Mouse (Mus musculus) hindbrain, embryonic 11.5 days (tissue): ENCODE data around the gene Slc45a2. TPM values are rescaled to one million over a fixed set of nuclear protein-coding genes. Genes with fewer than 3 reads are reported as not detected.

Source experiments
- ATAC-seq: fragments of 200-750 bp; cut with Nextera tagmentation; 2 replicates; pipeline ENCODE4 v1.8.0; 2017; ENCODE audit warnings: mild to moderate bottlenecking, moderate TSS enrichment, moderate library complexity; ENCODE audit not compliant: low FRiP score
- DNase-seq: peaks from one replicate; pipeline ENCODE4 v3.0.0-alpha.2; 2015; ENCODE audit warnings: low spot score
- H3K27ac ChIP-seq: fragments of 300-500 bp; sonication (generic); 2 replicates; pipeline ENCODE4 v1.5.1; 2014; ENCODE audit warnings: mild to moderate bottlenecking, low read depth, low read length
- H3K27me3 ChIP-seq: fragments of 300-500 bp; sonication (generic); 2 replicates; pipeline ENCODE4 v1.6.1; 2014; ENCODE audit warnings: mild to moderate bottlenecking, low read length, moderate library complexity, mixed read lengths; ENCODE audit not compliant: control insufficient read depth, insufficient read depth
- H3K36me3 ChIP-seq: fragments of 300-500 bp; sonication (generic); 2 replicates; pipeline ENCODE4 v1.6.1; 2014; ENCODE audit warnings: mild to moderate bottlenecking, low read length, moderate library complexity, mixed read lengths; ENCODE audit not compliant: control insufficient read depth, insufficient read depth
- H3K4me1 ChIP-seq: fragments of 300-500 bp; sonication (generic); replicated peaks from 2 replicates; pipeline ENCODE4 v1.6.1; 2014; ENCODE audit warnings: low read length, mixed read lengths; ENCODE audit not compliant: control insufficient read depth, insufficient read depth
- H3K4me2 ChIP-seq: fragments of 300-500 bp; sonication (generic); replicated peaks from 2 replicates; pipeline ENCODE4 v1.6.1; 2014; ENCODE audit warnings: mild to moderate bottlenecking, low read depth, low read length
- H3K4me3 ChIP-seq: fragments of 300-500 bp; sonication (generic); 2 replicates; pipeline ENCODE4 v1.5.1; 2014; ENCODE audit warnings: low read depth, low read length
- H3K9ac ChIP-seq: fragments of 300-500 bp; sonication (generic); 2 replicates; pipeline ENCODE4 v1.6.1; 2014; ENCODE audit warnings: low read depth, low read length
- H3K9me3 ChIP-seq: fragments of 300-500 bp; sonication (generic); 2 replicates; pipeline ENCODE4 v1.6.1; 2016; ENCODE audit warnings: low read length; ENCODE audit not compliant: control insufficient read depth
- WGBS: fragments of 180-500 bp; shearing (Covaris S2); extraction: QIAGEN DNeasy Blood & Tissue Kit; methylation state at CpG from one replicate; pipeline ENCODE4 v1.1.7; 2014; 5-methylcytosine and 5-hydroxymethylcytosine counted together
- polyA plus RNA-seq: library from polyadenylated mRNA; unstranded; fragments of >200 nt; fragmentation: Nextera tagmentation; extraction: Ambion mirVana; gene quantifications from 2 replicates; pipeline ENCODE4 v1.2.1, GENCODE M21; 2014

The Slc45a2 gene
- polyA plus RNA-seq, 1 experiment from 2014 or later, result 0.36 TPM

DNA sequence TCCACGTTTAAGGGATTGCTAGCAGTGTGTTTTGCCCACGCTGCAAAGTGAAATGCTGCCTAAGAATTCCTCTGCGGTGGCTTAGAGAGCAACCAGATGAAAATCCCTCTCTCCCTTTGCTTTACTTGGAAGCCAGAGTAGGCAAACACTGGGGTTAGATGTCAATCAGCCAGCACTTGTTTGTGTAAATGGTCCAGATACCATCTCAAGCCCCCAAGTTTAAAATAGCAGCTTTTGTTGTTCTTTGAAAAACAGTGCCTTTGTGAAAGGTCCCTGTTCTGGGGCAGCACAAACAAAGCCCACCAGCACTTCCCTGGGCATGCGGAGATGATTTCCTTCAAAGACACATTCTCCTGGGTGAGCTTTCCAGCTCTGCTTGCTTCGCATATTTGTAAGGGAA, 65.8 kb downstream of the Slc45a2 start:
- H3K4me2 ChIP-seq, result peak overlapping the region; percentile 37; the same call in 1 of the 2 replicates
- ATAC-seq (0 out of 2 replicates have a peak, but pooled peaks have one; percentile 23), DNase-seq (peak; percentile 33)
- H3K27me3 ChIP-seq, result no peaks in the 10 kb centered on the region
- WGBS, result 7% methylated on average over 5 of the region's 5 CpGs
- H3K36me3 ChIP-seq, result no peaks in the 10 kb centered on the region
- H3K9me3 ChIP-seq, result no peaks in the 10 kb centered on the region
- H3K9ac ChIP-seq, result no peak overlapping the region
- H3K4me1 ChIP-seq, result peaks cover 2% of the 10 kb centered on the region
- H3K27ac ChIP-seq, result no peak overlapping the region
- no peak overlapping the region for H3K4me3 ChIP-seq

DNA sequence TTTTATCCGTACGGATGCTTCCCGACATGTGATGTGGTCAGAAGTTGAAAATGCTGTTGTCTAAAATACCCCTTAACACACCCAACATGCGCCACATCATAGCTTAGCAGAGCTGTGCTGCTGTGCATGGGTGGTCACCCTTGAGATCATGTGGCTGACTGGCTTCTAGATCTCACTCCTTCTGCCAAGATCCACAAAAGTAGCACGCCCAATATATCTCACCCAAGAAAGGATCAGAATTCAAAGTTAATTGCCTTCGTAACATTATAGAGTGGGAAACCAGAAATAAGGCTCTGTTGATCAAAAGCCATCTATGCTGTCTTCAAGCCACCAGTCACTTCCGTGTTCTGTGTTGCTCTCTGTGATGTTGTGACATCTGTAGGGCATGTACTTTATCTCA, 67.4 kb downstream of the Slc45a2 start:
- no peaks in the 10 kb centered on the region for H3K27me3 ChIP-seq
- H3K4me1 ChIP-seq, result peaks cover 2% of the 10 kb centered on the region
- no peaks in the 10 kb centered on the region for H3K9me3 ChIP-seq
- H3K4me2 ChIP-seq, result no peak overlapping the region
- no peak for ATAC-seq
- DNase-seq, result no peak
- H3K4me3 ChIP-seq, result no peak overlapping the region
- no peak overlapping the region for H3K9ac ChIP-seq
- H3K27ac ChIP-seq, result no peak overlapping the region
- no peaks in the 10 kb centered on the region for H3K36me3 ChIP-seq
- WGBS, result 89% methylated on average over 7 of the region's 7 CpGs

DNA sequence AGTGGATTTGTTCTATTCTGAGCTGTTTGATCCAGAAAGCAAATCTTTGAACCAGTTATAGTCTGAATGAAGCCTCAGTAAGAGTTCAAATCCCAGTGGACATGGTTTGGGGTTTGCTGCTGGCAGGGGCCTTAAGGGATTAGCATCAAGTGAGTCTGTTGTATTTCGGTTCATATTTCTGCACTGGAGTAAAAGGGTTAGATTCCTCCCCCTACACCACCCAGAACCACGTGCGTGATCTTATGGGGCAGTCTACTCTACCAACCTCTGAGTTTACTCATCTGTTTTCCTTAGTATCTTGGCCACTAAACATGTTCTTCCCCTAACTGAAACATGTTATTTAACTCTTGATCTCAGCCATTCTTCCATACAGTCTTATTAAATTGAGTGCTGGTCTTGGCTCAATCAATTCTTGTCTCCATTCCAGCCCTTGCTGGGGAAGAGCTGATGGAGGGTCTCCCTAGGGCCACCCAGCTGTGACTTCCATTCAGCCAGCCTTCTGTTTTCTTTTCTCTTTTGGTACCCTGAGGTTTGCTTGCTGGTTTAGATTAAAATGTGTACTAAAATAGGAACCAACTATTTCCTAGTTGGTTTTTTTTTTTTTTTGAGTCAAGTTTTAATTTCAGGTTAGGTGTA, 75.3 kb downstream of the Slc45a2 start:
- H3K4me2 ChIP-seq, result no peak overlapping the region
- H3K36me3 ChIP-seq, result no peaks in the 10 kb centered on the region
- H3K27ac ChIP-seq, result no peak overlapping the region
- ATAC-seq, result no peak
- DNase-seq, result no peak
- 87% methylated on average over 3 of the region's 3 CpGs for WGBS
- H3K4me3 ChIP-seq, result no peak overlapping the region
- H3K27me3 ChIP-seq, result no peaks in the 10 kb centered on the region
- H3K9ac ChIP-seq, result no peak overlapping the region
- H3K4me1 ChIP-seq, result no peaks in the 10 kb centered on the region
- H3K9me3 ChIP-seq, result no peaks in the 10 kb centered on the region

Other genes with a start within 250 kb of the Slc45a2 start
- gene C1qtnf3, start 48.4 kb upstream of the Slc45a2 start, polyA plus RNA-seq, result 9.0 and 10.9 TPM in 2 replicates
- 10.1 and 15.4 TPM in 2 replicates for gene Amacr, start 19.0 kb upstream of the Slc45a2 start, polyA plus RNA-seq
- gene Rxfp3, start 37.3 kb downstream of the Slc45a2 start, polyA plus RNA-seq, result 0.71 and 1.6 TPM in 2 replicates
- gene Adamts12, start 64.1 kb downstream of the Slc45a2 start, polyA plus RNA-seq, result 2.7 and 2.9 TPM in 2 replicates